Mouse (Mus musculus) ZHBTc4 (cell line): ENCODE results near the gene Cldn18.

ENCODE experiments used
- DNase-seq: peaks from one replicate; pipeline ENCODE4 v3.0.0-alpha.2; 2011; ENCODE audit warnings: low read depth, low spot score

Gene Cldn18

GRCm38 (mm10) chr9:99717134-99717533 is at the start of gene Cldn18:
Cldn18 (minus strand) TSS chr9:99717267.
- peak; percentile 17 for DNase-seq

GRCm38 (mm10) chr9:99763530-99763929 is 46.5 kb upstream of the Cldn18 start:
- peak; percentile 51 for DNase-seq

GRCm38 (mm10) chr9:99750272-99750671 is 33.2 kb upstream of the Cldn18 start:
- peak; percentile 20 for DNase-seq

GRCm38 (mm10) chr9:99748279-99748678 is 31.2 kb upstream of the Cldn18 start:
- DNase-seq, result no peak

GRCm38 (mm10) chr9:99747731-99748130 is 30.7 kb upstream of the Cldn18 start:
- no peak for DNase-seq

GRCm38 (mm10) chr9:99744548-99744947 is 27.5 kb upstream of the Cldn18 start:
- no peak for DNase-seq

GRCm38 (mm10) chr9:99729943-99730646 is 13.0 kb upstream of the Cldn18 start:
- peak; percentile 93 for DNase-seq

- DNase-seq, result no peak
Measured at GRCm38 (mm10) chr9:99727819-99728218, 10.8 kb upstream of the Cldn18 start.

- no peak for DNase-seq
Measured at GRCm38 (mm10) chr9:99725278-99725677, 8.2 kb upstream of the Cldn18 start.

- no peak for DNase-seq
Measured at GRCm38 (mm10) chr9:99720011-99720410, 2.9 kb upstream of the Cldn18 start.

GRCm38 (mm10) chr9:99710297-99710696 is 6.8 kb downstream of the Cldn18 start:
- no peak for DNase-seq

- no peak for DNase-seq
Measured at GRCm38 (mm10) chr9:99709588-99710248, 7.3 kb downstream of the Cldn18 start.

GRCm38 (mm10) chr9:99707425-99708126 is 9.5 kb downstream of the Cldn18 start:
- DNase-seq, result no peak

GRCm38 (mm10) chr9:99706264-99706663 is 10.8 kb downstream of the Cldn18 start:
- DNase-seq, result no peak

- no peak for DNase-seq
Measured at GRCm38 (mm10) chr9:99703711-99704110, 13.4 kb downstream of the Cldn18 start.

- DNase-seq, result no peak
Measured at GRCm38 (mm10) chr9:99702215-99702614, 14.9 kb downstream of the Cldn18 start.

- DNase-seq, result no peak
Measured at GRCm38 (mm10) chr9:99701187-99701586, 15.9 kb downstream of the Cldn18 start.

GRCm38 (mm10) chr9:99699752-99700389 is 17.2 kb downstream of the Cldn18 start:
- no peak for DNase-seq

- DNase-seq, result peak; percentile 89
Measured at GRCm38 (mm10) chr9:99694961-99695360, 22.1 kb downstream of the Cldn18 start.

- no peak for DNase-seq
Measured at GRCm38 (mm10) chr9:99690386-99690785, 26.7 kb downstream of the Cldn18 start.

GRCm38 (mm10) chr9:99689796-99690195 is 27.3 kb downstream of the Cldn18 start:
- no peak for DNase-seq
